Mouse (Mus musculus): ENCODE measurements around the gene Kcnh3. TPM values are rescaled to one million over a fixed set of nuclear protein-coding genes. Genes with fewer than 3 reads are reported as not detected.
A peak's percentile ranks its signal among the peaks of the same experiment; 100 is the strongest.

Kcnh3 gene
- 0.74 and 0.84 TPM in 2 replicates for polyA plus RNA-seq (2015; fragmentation: Nextera tagmentation; extraction: Ambion mirVana)

DNA sequence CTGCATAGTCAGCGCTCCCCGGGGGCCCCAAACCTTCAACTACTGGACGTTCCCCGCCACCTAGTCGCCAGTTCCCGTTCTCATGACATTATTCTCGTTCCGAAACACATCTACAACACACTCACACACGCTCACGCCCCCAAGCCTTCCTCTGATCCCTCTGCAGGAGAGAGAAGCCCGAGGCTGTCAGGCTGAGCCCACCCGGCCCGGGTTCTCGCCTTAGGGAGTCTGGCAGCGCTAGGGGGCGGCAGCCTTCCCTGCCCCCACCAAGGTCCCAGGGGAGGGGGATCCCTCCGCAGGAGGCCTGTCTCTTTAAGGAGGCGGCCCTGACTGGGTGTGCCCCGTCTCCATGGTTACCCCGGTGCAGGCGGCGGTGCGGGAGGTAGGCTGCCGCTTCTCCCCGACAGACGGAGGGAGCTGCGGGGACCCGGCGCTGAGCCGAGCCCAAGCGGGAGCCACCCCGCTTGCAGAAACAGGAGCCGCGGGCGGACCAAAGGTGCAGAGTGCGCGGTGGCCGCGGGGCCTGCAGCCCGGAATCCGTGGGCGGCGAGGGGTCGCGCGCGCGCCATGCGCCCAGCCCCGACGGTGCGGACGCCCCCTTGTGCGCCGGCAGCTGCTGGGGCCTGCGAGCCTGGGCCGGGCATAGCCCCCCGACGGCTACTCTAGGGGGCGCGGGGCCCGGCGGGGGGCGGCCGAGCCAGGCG lies at the start of gene Kcnh3:
TSS of gene Kcnh3 (plus strand) at position 654 of the 704 bp plus-strand sequence.
- 0 out of 2 replicates have a peak, but pooled peaks have one; percentile 40 for ATAC-seq (ENCODE audit: low read depth)
- H3K27me3 ChIP-seq: peaks cover 100% of the 10 kb centered on the region
- H3K4me3 ChIP-seq: peak within 1 kb of the TSS; percentile 40
- H3K9ac ChIP-seq: peak within 1 kb of the TSS; percentile 45
- peak within 1 kb of the TSS; percentile 56 for H3K4me2 ChIP-seq
- peaks cover 36% of the 10 kb centered on the region for H3K4me1 ChIP-seq (replicated peaks)
- H3K36me3 ChIP-seq: no peaks in the 10 kb centered on the region
- H3K27ac ChIP-seq (replicated peaks): no peak within 1 kb of the TSS
- under 1% methylated on average over 64 of the region's 66 CpGs for WGBS
- no peaks in the 10 kb centered on the region for H3K9me3 ChIP-seq

DNA sequence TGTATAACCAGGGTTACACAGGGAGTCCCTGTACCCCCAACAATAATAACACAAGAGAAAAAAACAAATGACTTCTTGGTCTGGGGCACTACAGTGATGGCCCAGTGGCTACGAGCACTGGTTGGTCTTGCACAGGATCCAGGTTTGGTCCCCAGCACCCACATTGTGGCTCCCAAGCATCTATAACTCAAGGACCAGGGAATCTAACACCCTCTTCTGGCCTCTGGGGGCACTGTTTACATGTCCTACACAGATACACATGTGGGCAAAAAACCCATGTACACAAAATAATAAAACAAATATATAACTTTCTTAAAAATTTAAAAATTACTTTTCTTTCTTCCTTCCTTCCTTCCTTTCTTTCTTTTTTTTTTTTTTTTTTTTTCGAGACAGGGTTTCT lies 45.0 kb upstream of the Kcnh3 start:
- no peak overlapping the region for H3K4me3 ChIP-seq
- H3K27ac ChIP-seq (replicated peaks): no peak overlapping the region
- no peak overlapping the region for H3K4me2 ChIP-seq
- H3K9ac ChIP-seq: no peak overlapping the region
- no peaks in the 10 kb centered on the region for H3K9me3 ChIP-seq
- no peaks in the 10 kb centered on the region for H3K27me3 ChIP-seq
- H3K4me1 ChIP-seq (replicated peaks): no peaks in the 10 kb centered on the region
- peaks cover 77% of the 10 kb centered on the region for H3K36me3 ChIP-seq
- 93% methylated on average over 1 of the region's 2 CpGs for WGBS
- no peak for ATAC-seq (ENCODE audit: low read depth)

DNA sequence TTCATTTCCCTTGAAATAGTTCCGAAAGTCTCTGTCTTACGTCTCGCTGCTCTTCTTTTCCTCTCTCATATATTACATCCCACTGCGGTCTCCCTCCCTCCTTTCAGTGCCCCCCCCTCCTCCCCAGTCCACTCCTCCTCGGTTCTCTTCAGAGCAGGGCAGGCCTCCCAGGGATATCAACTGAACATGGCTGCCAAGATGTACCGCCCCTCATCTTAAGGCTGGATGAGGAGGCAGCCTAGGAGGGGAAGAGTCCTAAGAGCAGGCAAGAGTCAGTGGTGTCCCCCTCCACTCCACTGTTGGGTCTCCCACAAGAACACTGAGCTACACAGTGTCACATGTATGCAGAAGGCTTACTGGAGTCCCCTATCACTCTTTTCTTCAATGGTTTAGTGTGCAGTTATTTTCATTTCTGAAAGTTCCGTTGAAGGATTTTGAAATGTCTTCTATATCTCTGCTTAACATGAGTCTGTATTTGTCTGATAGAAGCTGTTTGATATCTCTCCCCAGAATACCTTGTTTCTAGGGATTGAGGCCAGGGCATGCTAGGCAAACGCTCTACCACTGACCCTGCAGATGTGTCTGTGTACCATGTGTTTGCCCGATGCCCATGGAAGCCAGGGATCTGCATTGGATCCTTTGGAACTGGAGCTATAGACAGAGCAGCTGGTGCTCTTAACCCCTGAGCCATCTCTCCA lies 40.3 kb upstream of the Kcnh3 start:
- H3K36me3 ChIP-seq: peaks cover 91% of the 10 kb centered on the region
- no peak overlapping the region for H3K4me2 ChIP-seq
- ATAC-seq (ENCODE audit: low read depth): no peak
- H3K9me3 ChIP-seq: no peaks in the 10 kb centered on the region
- no peak overlapping the region for H3K27ac ChIP-seq (replicated peaks)
- H3K9ac ChIP-seq: no peak overlapping the region
- 90% methylated on average over 9 of the region's 9 CpGs for WGBS
- no peak overlapping the region for H3K4me3 ChIP-seq
- no peaks in the 10 kb centered on the region for H3K4me1 ChIP-seq (replicated peaks)
- H3K27me3 ChIP-seq: no peaks in the 10 kb centered on the region

DNA sequence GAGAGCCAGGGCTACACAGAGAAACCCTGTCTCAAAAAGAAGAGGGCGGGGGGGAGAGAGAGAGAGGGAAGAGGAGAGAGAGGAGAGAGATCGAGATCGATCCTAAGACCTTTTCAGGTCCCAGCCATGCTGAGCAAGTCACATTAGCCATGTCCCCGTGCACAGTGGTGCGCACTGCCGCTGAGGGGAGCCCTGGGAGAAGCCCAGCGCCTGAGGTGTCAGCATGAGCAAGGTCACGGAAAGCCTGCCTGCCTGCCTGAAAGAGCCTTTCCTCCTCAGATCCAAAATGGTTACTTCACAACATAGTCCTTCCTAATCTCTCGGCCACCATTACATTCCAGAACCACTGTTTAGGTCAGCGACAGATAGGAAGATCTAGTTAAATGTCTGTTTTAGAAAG lies 30.3 kb upstream of the Kcnh3 start:
- 67% methylated on average over 10 of the region's 10 CpGs for WGBS
- no peak overlapping the region for H3K9ac ChIP-seq

DNA sequence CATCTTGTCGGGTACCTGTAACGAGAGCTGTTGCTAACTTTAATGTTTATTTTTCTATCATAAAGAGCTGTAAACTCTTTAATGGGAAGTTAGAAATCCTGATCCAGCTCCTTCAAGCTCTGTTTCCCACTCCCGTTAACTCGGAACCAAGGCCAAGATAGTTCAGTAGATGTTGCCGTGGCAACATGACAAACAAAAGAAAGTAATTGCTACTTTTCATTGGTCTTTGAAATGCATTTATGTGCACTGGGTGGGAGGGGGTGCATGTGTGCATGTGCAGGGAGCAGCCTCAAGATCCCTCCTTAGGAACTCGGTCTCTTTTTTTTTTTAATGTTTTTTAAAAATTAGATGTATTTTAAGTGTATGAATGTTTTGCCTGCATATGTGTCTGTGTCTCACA lies 29.6 kb upstream of the Kcnh3 start:
- 51% methylated on average over 6 of the region's 6 CpGs for WGBS
- H3K9me3 ChIP-seq: no peaks in the 10 kb centered on the region

More for the DNA sequence above, 30.3 kb upstream of the Kcnh3 start:
- peaks cover 39% of the 10 kb centered on the region for H3K36me3 ChIP-seq
- H3K4me1 ChIP-seq (replicated peaks): no peaks in the 10 kb centered on the region
- H3K27me3 ChIP-seq: no peaks in the 10 kb centered on the region
- no peak for ATAC-seq (ENCODE audit: low read depth)
- H3K4me2 ChIP-seq: no peak overlapping the region
- H3K4me3 ChIP-seq: no peak overlapping the region
- no peak overlapping the region for H3K27ac ChIP-seq (replicated peaks)
- no peaks in the 10 kb centered on the region for H3K9me3 ChIP-seq

DNA sequence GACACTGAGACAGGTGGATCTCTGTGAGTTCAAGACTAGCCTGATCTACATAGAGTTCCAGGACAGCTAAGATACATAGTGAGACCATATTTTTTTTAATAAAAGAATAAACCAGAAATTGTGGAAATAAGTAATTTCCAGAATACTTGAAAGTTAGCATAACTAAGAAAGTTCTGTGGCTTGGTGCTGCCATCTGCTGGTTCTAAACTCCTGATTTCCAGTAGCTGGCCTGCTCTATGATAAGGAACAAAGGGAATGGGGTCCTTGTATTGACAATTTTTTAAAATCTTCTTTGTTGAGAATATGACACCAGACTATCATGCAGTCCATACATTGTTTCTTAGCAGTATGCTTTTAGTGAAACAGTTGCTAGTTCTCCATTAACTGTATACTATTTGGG lies 25.9 kb upstream of the Kcnh3 start:
- no peaks in the 10 kb centered on the region for H3K9me3 ChIP-seq
- no peak overlapping the region for H3K4me3 ChIP-seq
- H3K27me3 ChIP-seq: no peaks in the 10 kb centered on the region
- H3K9ac ChIP-seq: no peak overlapping the region
- no peak overlapping the region for H3K4me2 ChIP-seq
- no peak overlapping the region for H3K27ac ChIP-seq (replicated peaks)
- ATAC-seq (ENCODE audit: low read depth): no peak
- no peaks in the 10 kb centered on the region for H3K4me1 ChIP-seq (replicated peaks)
- H3K36me3 ChIP-seq: peaks cover 32% of the 10 kb centered on the region

More for the DNA sequence above, 29.6 kb upstream of the Kcnh3 start:
- Histone ChIP-seq H3K9ac (no peak overlapping the region), H3K36me3 (peaks cover 43% of the 10 kb centered on the region), H3K4me3 (no peak overlapping the region), H3K4me1 (replicated peaks) (no peaks in the 10 kb centered on the region), H3K27me3 (no peaks in the 10 kb centered on the region), H3K4me2 (no peak overlapping the region), H3K27ac (replicated peaks) (no peak overlapping the region)
- ATAC-seq (ENCODE audit: low read depth): no peak

DNA sequence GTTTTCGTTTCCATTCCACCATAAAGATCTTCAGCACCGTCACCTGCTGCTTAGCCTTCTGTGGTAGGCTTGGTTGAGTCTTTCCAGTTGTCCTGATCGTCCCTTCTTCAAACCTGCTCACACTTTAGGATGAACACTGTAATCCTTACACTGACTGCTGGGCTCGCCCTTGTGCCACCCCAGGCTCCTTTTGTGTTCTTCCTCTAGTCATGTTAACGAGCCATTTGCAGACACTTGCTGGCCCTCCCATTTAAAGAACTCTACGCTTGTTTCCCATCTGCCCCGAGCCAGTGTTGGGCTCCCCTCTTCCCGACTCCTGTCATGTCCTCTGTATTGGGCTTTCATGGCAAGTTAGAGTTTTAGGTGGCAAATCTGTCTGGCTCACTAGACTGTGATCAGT lies 18.7 kb upstream of the Kcnh3 start:
- no peak for ATAC-seq (ENCODE audit: low read depth)
- H3K9ac ChIP-seq: no peak overlapping the region
- H3K4me2 ChIP-seq: no peak overlapping the region
- H3K4me1 ChIP-seq (replicated peaks): no peaks in the 10 kb centered on the region; the same call in 1 of the 2 replicates
- H3K27me3 ChIP-seq: no peaks in the 10 kb centered on the region
- no peak overlapping the region for H3K4me3 ChIP-seq
- no peaks in the 10 kb centered on the region for H3K9me3 ChIP-seq
- H3K36me3 ChIP-seq: peaks cover 59% of the 10 kb centered on the region
- H3K27ac ChIP-seq (replicated peaks): no peak overlapping the region
- 67% methylated on average over 8 of the region's 8 CpGs for whole genome bisulfite sequencing

DNA sequence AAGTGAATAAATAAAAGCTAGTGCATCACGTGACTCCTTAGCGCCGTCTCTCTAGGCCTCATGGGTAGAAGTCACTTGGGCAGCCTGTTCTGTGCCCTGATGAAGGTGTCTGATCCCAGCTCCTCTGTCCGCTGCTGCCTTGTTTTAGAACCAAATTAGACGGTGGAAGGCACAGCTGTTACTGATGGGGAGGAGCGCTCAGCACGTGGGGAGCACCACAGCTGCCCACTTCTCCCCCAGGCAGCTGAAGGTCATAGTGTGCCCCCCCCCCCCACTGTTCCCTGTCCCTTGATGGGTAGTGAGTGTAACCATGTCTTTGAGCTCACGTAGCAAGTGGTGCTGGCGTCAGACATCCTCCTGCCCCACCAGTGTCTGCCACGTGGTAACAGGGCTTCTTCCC lies 11.5 kb upstream of the Kcnh3 start:
- Histone ChIP-seq H3K36me3 (peaks cover 61% of the 10 kb centered on the region), H3K27me3 (no peaks in the 10 kb centered on the region), H3K4me1 (replicated peaks) (no peaks in the 10 kb centered on the region), H3K4me3 (no peak overlapping the region), H3K27ac (replicated peaks) (no peak overlapping the region), H3K9me3 (no peaks in the 10 kb centered on the region), H3K9ac (no peak overlapping the region), H3K4me2 (no peak overlapping the region)
- no peak for ATAC-seq (ENCODE audit: low read depth)
- 89% methylated on average over 10 of the region's 10 CpGs for WGBS

DNA sequence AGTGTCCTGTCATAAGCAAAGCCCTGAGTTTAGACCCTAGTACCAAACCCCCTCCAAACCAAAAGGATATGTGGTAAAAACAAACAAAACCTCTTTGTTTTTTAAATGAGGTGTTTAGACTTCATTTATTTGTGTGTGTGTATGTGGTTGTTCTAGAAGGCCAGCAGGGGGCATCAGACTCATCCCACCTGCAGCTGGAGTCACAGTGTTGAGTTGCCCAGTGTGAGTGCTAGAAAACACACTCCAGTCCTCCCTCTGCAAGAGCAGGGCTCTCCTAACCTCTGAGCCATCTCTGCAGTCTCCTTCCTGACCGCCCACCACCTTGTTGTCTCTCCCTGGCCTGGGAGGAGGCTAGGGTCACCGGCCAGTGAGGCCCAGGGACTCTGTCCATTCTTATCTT lies 9.7 kb upstream of the Kcnh3 start:
- H3K4me1 ChIP-seq (replicated peaks): no peaks in the 10 kb centered on the region
- H3K9me3 ChIP-seq: no peaks in the 10 kb centered on the region
- H3K9ac ChIP-seq: no peak overlapping the region
- no peak overlapping the region for H3K4me3 ChIP-seq
- H3K27ac ChIP-seq (replicated peaks): no peak overlapping the region
- peaks cover 9% of the 10 kb centered on the region for H3K27me3 ChIP-seq
- peaks cover 46% of the 10 kb centered on the region for H3K36me3 ChIP-seq
- ATAC-seq (ENCODE audit: low read depth): no peak
- WGBS: 95% methylated on average over 2 of the region's 2 CpGs
- H3K4me2 ChIP-seq: no peak overlapping the region

DNA sequence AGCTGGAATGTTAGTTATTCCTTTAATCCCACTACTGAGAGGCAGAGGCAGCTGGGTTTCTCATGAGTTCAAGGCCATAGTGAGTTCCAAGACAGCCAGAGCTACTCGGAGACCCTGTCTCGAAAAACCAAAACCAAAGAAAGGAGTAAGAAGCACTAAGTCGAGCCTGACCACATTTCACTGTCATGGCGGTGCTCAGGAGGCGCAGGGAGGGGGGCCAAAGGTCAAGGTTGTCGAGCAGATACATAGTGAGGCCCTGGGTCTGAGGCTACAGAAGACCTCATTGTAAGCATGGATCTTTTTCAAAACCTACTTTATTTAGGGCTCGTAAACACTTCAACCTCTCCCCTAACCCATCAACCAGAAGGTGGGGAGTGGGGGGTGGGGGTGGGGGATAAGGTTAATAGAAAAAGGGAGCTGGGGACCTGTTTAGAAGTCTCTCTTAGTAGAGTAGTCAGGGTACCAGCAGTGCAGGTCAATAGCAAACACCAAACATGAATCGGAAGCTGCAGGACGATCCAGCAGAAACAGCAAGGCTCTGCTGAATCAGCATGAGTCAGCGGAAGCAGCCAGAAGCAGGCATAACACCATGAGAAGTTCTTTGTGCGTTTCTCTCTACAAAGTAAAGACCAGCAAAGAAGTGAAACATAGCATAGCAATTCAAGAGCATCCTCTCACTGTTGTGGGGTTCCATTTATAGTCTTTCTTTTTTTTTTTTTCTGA lies 8.8 kb upstream of the Kcnh3 start:
- Histone ChIP-seq H3K4me2 (no peak overlapping the region), H3K9ac (no peak overlapping the region), H3K27ac (replicated peaks) (no peak overlapping the region), H3K27me3 (peaks cover 18% of the 10 kb centered on the region), H3K36me3 (peaks cover 38% of the 10 kb centered on the region), H3K4me3 (no peak overlapping the region), H3K4me1 (replicated peaks) (no peaks in the 10 kb centered on the region), H3K9me3 (no peaks in the 10 kb centered on the region)
- WGBS: 80% methylated on average over 11 of the region's 11 CpGs
- ATAC-seq (ENCODE audit: low read depth): no peak

DNA sequence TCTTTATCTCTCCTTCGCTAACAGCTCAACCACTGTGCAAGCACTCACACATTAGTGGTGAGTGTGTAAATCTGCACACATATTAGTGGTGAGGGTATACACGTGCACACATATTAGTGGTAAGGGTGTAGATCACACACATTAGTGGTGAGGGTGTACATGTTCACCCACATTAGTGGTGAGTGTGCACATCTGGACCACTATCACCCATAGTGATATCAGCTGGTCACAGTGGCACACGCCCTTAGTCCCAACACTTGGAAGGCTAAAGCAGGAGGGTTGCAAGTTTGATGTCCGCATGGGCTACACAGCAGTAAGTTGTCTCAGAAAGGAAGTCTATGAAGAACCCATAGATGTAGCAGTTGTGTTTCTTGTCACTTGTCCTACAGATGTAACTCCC lies 7.0 kb upstream of the Kcnh3 start:
- Histone ChIP-seq H3K4me1 (replicated peaks) (0 out of 2 replicates have a peak, but pooled peaks cover under 1% of the 10 kb centered on the region), H3K4me2 (no peak overlapping the region), H3K9me3 (no peaks in the 10 kb centered on the region), H3K27ac (replicated peaks) (no peak overlapping the region), H3K9ac (no peak overlapping the region), H3K27me3 (peaks cover 35% of the 10 kb centered on the region), H3K4me3 (no peak overlapping the region), H3K36me3 (peaks cover 21% of the 10 kb centered on the region)
- 92% methylated on average over 4 of the region's 4 CpGs for WGBS
- no peak for ATAC-seq (ENCODE audit: low read depth)

DNA sequence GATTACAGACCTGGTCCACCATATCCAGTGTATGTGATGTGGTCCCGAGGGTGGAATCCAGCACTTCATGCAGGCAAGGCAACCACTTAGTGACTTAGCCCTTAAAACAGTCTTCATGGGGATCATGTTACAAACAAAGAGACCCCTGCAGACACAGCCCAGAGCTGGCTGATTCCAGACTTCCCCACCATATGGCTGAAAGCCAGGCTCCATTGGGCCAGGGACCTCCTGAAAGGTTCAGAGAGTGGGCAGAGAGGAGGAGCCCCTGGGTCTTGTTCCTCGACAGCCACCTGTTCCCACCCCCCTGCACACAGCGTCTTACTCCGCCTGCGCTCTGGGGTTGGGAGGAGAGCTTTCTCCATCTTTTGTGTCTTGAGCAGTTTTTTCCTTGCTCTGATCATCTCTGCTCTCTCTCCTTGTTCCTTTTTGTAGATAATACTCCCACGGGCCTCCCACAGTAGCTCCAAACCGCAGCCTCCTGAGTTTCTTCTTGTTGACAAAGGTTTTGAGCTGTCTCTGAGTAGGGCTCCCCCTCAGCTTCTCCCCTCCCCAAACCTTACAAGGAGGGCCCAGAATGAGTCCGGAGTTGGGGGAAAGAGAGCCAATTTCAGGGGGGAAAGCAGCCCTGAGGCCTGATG lies 3.2 kb upstream of the Kcnh3 start:
- WGBS: 7% methylated on average over 8 of the region's 8 CpGs
- Histone ChIP-seq H3K27ac (replicated peaks) (no peak overlapping the region), H3K4me2 (no peak overlapping the region), H3K4me3 (no peak overlapping the region), H3K9me3 (no peaks in the 10 kb centered on the region), H3K27me3 (peaks cover 74% of the 10 kb centered on the region), H3K36me3 (no peaks in the 10 kb centered on the region), H3K9ac (no peak overlapping the region), H3K4me1 (replicated peaks) (peaks cover 36% of the 10 kb centered on the region)
- ATAC-seq (ENCODE audit: low read depth): no peak

Measured in neural tube, embryonic 13.5 days (tissue).